Mouse (Mus musculus) Patski (cell line): Measurements from ENCODE around the gene Cyth4. TPM values are rescaled to one million over a fixed set of nuclear protein-coding genes. Genes with fewer than 3 reads are reported as not detected.

Experiments used
- ATAC-seq: fragments of 100-300 bp; one replicate; pipeline ENCODE4 v1.8.0; 2021
- CTCF ChIA-PET: fragments of 350-600 bp; sonication (Branson Sonifier 250); formaldehyde crosslinking; loops from one replicate; lab custom pipeline; 2022; ENCODE audit warnings: inconsistent platforms; lab: Charles Lee
- POLR2A ChIA-PET: fragments of 350-600 bp; sonication (Branson Sonifier 250); formaldehyde crosslinking; loops from one replicate; lab custom pipeline; 2022; ENCODE audit warnings: antibody characterized with exemption, inconsistent platforms; lab: Charles Lee
- DNase-seq: peaks from one replicate; pipeline ENCODE4 v3.0.0-alpha.2; 2011; ENCODE audit warnings: low read depth, low spot score
- H3K27me3 ChIP-seq: fragments of 371-371 bp; one replicate; pipeline ENCODE4 v1.5.1; 2021
- CTCF ChIP-seq: fragments of 100-300 bp; IDR thresholded peaks from one replicate; pipeline ENCODE4 v1.5.1; 2021
- in situ Hi-C: fragments of 300-500 bp; cut with MboI; formaldehyde crosslinking; loops from 3 replicates; pipeline ENCODE4 v1.11.1; 2018; ENCODE audit warnings: low pct_unique_long_range_greater_than_20kb, mixed read lengths
- polyA plus RNA-seq: library from polyadenylated mRNA; unstranded; gene quantifications from one replicate; pipeline ENCODE4 v1.2.3, GENCODE M21; 2021

The Cyth4 gene
- polyA plus RNA-seq, 1 experiment from 2014 or later: 0.03 TPM

DNA sequence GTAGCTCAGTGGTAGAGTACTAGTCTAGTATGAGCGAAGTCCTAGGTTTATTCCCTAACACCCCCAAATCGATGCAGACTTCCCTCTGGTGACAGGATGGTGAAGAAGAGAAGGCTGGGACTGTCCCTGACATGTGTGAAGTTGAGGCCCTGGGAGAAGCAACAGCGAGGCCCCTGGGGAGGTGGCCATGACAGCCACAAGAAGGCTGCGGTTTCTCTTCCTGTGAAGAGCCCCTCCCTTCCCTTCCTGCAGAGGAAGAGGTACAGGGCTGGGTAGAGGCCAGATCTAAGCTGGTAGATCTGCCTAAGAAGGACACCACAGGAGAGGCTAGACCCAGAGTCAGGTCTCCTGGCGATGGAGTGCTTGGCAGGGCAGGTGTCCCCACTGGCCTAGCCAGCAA is 32.9 kb upstream of the Cyth4 start:
- TF ChIP-seq CTCF: no peak
- DNase-seq (no peak), ATAC-seq (no peak)
- POLR2A ChIA-PET: no interaction called here
- CTCF ChIA-PET: no interaction called here
- in situ Hi-C loops: no loop called here
- H3K27me3 ChIP-seq: peaks cover 26% of the 10 kb centered on the region

DNA sequence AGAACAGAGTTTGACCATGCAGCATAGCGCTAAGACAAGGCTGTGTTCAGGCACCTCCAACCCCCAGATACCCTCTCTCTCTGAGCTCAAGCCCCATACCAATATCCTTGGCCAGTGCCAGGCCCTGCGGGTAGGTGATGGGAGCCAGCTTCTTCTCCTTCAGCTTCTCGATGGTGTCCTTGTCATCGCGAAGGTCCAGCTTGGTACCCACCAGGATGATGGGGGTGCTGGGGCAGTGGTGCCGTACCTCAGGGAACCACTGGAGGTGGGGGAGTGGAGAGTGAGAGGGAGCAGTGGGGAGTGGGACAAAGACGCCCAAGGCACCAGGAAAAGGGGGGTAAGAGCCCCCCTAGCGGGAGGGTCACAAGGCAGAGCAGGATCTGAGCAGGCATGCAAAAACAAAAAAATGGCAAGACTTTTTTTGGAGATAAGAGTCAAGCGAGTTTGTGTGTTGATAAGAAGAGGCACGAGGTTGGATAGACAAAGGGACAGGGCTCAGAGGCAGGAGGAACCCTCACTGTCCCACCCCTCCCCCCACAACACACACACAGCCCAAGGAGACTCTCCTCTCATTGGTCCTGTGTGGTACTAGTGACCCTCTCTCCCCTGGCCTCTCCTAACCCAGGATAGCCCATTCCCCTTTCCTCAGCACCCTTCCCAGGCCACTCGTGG is 31.9 kb upstream of the Cyth4 start:
- H3K27me3 ChIP-seq: peaks cover 30% of the 10 kb centered on the region
- no peak for TF ChIP-seq CTCF
- ChIA-PET CTCF (no interaction called here), POLR2A (no interaction called here)
- in situ Hi-C loops: no loop called here
- no peak for DNase-seq
- no peak for ATAC-seq

DNA sequence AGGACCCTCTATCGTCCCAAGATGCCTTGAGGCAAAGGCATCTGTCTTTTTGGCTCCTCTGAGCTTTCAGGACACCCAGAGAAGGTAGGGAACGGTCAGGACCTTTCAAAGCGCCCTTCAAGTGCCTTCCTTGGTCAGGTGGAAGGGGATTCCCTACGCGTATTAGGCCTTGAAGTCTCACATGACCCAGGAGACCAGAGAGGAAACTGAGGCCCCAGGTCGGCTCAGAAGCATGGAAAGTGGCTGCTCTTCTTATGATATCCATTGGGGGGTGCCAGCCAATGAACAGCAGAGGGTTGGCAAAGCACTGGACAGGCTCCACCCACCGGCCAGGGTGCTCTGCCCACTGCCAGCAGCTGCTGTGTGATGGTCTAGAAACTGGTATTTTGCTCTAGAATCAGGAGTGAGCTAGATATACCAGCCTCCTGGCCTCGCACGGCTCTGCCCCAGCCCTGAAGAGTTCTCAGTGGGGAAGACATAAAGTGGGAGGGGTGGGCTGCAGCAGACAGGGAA is 29.2 kb upstream of the Cyth4 start:
- DNase-seq (no peak), ATAC-seq (no peak)
- no peak for TF ChIP-seq CTCF
- in situ Hi-C loops: no loop called here
- H3K27me3 ChIP-seq: peaks cover 34% of the 10 kb centered on the region
- CTCF ChIA-PET: interaction anchor here (1.3 kb wide), 1 partner anchor 13 kb away, joined by 5 read pairs; no protein-coding TSS in a partner anchor
- POLR2A ChIA-PET: no interaction called here

DNA sequence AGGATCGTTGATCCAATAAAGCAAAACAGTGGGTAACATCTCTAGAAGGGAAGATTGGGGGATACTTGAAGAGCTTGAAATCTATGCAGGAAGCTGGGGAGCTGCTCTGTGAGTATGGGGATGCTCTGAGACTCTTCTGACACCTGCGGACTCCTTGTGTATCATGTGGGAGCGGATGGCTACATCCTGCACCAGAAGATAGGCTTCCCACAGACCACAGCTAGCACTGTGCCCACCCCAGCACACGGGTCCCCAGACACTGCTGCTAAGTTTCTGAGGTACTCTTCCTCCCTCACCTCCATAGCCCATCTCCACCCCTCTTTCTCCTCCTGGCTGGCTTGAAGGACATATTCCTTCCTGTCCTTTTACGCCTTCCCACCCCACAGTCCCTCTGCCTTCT is 26.7 kb upstream of the Cyth4 start:
- no peak for TF ChIP-seq CTCF
- no peak for ATAC-seq

DNA sequence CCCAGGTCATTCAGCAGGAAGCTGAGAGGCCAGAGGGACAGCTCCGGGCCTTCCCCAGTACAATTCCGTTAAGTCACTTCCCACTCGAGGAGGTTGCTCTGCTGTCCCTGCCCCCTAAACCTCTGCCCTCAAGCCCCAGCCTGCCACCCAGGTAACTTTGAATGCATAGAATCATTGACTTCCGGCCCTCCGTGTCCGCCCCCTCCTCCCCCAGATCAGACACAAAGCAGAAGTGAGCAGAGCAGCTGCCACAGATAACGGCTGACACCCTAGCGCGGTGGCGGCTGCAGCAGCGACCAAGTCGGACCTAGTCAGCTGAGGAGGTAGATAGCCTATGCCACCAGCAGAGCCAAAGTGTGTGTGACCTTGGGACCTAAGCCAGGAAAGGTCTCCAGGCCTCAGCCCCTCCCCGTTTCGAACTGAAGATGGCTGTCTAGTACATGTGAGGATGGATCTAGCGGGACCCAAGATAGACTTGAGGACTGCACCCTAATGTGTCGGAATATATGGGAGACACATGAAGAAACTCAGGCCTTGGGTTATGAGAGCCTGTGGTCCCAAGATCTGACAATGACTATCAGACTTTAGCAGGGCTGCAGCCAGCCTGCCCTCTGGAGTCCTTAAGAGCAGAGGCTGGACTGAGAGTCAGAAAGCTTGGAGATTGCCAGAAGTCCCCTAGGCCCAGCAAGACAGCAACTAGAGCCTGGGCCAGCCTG is 25.1 kb upstream of the Cyth4 start:
- no peak for TF ChIP-seq CTCF
- ChIA-PET POLR2A (no interaction called here), CTCF (no interaction called here)
- DNase-seq: no peak
- in situ Hi-C loops: no loop called here
- H3K27me3 ChIP-seq: peaks cover 32% of the 10 kb centered on the region
- ATAC-seq: no peak

More for the DNA sequence above, 26.7 kb upstream of the Cyth4 start:
- in situ Hi-C loops: no loop called here
- ChIA-PET CTCF (interaction anchor here (1.4 kb wide), 1 partner anchor 12 kb away, joined by 4 read pairs; no protein-coding TSS in a partner anchor), POLR2A (no interaction called here)
- DNase-seq: no peak
- H3K27me3 ChIP-seq: peaks cover 36% of the 10 kb centered on the region

DNA sequence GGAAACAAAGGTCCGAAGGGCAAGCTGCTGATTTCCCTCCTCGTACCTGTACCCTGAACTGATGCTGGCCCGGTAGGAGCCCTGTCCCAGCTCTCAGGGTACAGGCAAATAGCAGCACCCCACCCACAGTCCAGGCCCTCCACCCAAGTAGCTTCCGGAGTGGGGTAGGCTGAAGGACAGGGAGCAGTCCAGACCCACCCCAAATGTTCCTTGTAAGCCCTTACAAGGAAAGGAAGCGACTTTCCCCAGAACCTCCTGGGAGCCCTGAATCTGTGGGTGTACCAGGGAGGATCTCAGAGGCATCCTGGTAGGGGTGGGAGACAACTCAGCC is 24.6 kb upstream of the Cyth4 start:
- ChIA-PET CTCF (no interaction called here), POLR2A (no interaction called here)
- H3K27me3 ChIP-seq: peaks cover 32% of the 10 kb centered on the region
- DNase-seq: no peak
- no peak for ATAC-seq
- TF ChIP-seq CTCF: no peak
- in situ Hi-C loops: no loop called here

DNA sequence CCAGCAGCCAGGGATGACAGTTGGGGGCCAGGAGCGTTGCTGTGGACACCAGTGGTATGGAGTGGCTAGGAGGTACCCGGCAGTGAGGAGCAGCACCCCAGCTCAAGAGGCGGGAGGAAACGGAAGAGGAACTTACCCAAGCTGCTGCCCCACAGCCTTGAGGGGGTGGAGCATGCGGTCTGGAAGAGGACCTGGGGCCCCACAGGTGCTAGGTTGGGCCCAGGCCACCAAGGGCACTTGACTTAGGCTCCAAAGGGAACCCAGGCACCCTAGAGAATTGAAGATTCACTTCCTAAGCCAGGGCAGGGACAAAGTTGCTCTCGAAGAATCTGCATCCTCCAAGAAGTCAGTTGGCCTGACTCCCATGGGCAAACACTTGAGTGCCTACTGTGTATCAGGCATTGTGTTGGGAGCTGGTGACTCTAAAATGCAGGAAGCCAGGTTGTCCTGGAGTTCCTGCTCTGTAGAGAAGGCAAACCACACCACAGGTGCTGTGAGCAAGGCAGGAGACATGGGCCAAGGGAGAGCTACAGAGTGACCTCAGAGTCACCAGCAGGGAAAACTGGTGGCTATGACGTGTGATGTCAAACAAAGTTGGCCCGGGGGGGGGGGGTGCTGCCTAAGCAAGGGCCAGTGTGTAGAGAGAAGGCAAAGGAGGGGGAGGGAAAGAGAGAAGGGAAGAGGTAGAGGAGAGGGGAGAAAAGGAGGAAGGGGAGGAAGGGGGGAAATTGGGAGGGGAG is 24.0 kb upstream of the Cyth4 start, which contains the start of gene Rac2:
Gene Rac2, minus strand, starts transcription at position 126 of the 740 bp plus-strand sequence.
- peaks cover 32% of the 10 kb centered on the region for H3K27me3 ChIP-seq
- no peak for ATAC-seq
- in situ Hi-C loops: no loop called here
- TF ChIP-seq CTCF: no peak
- POLR2A ChIA-PET: no interaction called here
- no peak for DNase-seq
- CTCF ChIA-PET: interaction anchor here (1.3 kb wide), 1 partner anchor 13 kb away, joined by 3 read pairs; no protein-coding TSS in a partner anchor

DNA sequence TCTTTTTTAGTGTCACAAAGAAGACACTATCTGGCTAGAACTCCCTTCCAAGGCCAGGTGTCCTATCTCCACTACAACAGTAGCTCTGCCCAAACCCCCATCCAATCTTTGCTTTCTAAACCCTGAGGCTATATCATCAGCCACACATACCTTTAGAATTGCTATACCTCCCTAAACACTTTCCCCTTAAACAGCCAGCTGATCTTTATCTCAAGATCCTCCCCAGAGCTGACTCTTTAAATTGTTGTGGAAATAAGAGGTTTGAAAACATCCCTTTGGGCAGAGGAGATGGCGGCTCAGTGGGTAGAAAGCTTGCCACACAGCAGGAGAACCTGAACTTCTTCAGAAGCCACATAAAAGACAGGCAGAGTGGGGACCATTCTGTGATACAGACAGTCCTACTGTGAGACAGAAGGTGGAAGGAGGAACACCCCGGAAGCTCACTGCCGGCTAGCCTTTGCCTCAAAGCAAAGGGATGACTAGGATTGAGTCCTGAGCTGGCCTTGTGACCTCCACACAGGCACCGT is 20.5 kb upstream of the Cyth4 start:
- peaks cover 15% of the 10 kb centered on the region for H3K27me3 ChIP-seq
- CTCF ChIA-PET: interaction anchor here (0.8 kb wide), 1 partner anchor 9 kb away, joined by 3 read pairs; no protein-coding TSS in a partner anchor
- ATAC-seq (no peak), DNase-seq (no peak)
- in situ Hi-C loops: no loop called here
- no peak for TF ChIP-seq CTCF
- POLR2A ChIA-PET: no interaction called here

DNA sequence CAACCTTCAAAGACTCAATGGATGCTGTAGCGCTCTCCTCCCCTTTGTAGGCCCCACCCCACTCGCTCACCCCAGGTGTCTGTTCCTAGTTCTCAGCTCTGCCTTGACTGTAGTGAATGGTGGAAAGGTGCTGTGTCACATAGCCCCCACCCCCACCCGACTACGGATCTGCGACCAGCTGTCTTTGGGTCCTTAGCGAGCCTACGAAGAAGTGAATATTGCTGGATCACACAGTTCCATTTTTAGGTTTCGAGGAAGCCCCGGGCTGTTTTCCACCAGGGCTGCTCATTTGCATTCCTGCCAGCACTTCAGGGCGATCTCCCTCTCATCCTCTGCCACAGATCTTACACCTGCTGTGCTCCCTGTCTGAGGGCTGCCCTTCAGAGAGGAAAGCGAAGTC is 13.5 kb upstream of the Cyth4 start:
- H3K27me3 ChIP-seq: no peaks in the 10 kb centered on the region
- DNase-seq (no peak), ATAC-seq (no peak)
- CTCF ChIA-PET: interaction anchor here (1.7 kb wide), 1 partner anchor 136 kb away, joined by 6 read pairs; no protein-coding TSS in a partner anchor
- in situ Hi-C loops: no loop called here
- POLR2A ChIA-PET: no interaction called here
- TF ChIP-seq CTCF: no peak

DNA sequence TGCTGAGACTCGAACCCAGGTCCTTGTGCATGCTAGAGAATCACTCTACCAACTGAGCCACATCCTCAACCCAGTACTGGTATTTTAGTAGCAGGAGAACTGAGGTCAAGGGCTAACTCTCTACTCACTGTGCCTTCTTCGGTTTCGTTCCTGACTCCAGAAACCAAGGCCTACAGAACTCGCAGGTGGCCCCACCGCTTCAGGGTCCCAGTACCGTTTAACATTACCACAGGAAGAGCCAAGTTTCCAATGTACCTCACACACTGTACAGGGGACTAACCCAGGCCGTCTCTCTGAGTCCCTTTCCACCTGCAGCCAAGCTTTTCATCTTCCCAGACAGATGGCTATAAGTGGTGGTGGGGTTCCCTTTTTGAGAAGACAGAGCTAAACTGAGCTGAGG is 11.4 kb upstream of the Cyth4 start:
- CTCF ChIA-PET: interaction anchor here (0.8 to 0.9 kb wide), 3 partner anchors 9 to 37 kb away, joined by 3 read pairs; no protein-coding TSS in a partner anchor
- in situ Hi-C loops: no loop called here

More for the DNA sequence above, 11.4 kb upstream of the Cyth4 start:
- H3K27me3 ChIP-seq: no peaks in the 10 kb centered on the region
- ATAC-seq (no peak), DNase-seq (no peak)
- no peak for TF ChIP-seq CTCF
- POLR2A ChIA-PET: no interaction called here
